Mouse (Mus musculus) forebrain, embryonic 15.5 days (tissue): ENCODE measurements at regions not wholly inside any gene's neighbourhood (a gene's known extent, or its start where the extent isn't known, plus 50 kb on each side); places are given as distances from the start of the nearest gene placed in this dataset.
A peak's percentile ranks its signal among the peaks of the same experiment; 100 is the strongest.

Experiments
- ATAC-seq: fragments of 200-750 bp; cut with Nextera tagmentation; replicated peaks from 2 replicates; pipeline ENCODE4 v1.8.0; 2017; ENCODE audit warnings: mild to moderate bottlenecking, moderate TSS enrichment, moderate library complexity
- H3K27ac ChIP-seq: fragments of 300-500 bp; sonication (generic); replicated peaks from 2 replicates; pipeline ENCODE4 v1.5.1; 2015; ENCODE audit warnings: mild to moderate bottlenecking, inconsistent platforms
- H3K27me3 ChIP-seq: fragments of 300-500 bp; sonication (generic); 2 replicates; pipeline ENCODE4 v1.6.1; 2015; ENCODE audit warnings: inconsistent platforms
- H3K36me3 ChIP-seq: fragments of 300-500 bp; sonication (generic); 2 replicates; pipeline ENCODE4 v1.6.1; 2015; ENCODE audit warnings: mild to moderate bottlenecking, inconsistent platforms
- H3K4me1 ChIP-seq: fragments of 300-500 bp; sonication (generic); 2 replicates; pipeline ENCODE4 v1.6.1; 2015; ENCODE audit warnings: inconsistent platforms
- H3K4me2 ChIP-seq: fragments of 300-500 bp; sonication (generic); replicated peaks from 2 replicates; pipeline ENCODE4 v1.6.1; 2015; ENCODE audit warnings: mild to moderate bottlenecking, inconsistent platforms
- H3K4me3 ChIP-seq: fragments of 300-500 bp; sonication (generic); 2 replicates; pipeline ENCODE4 v1.5.1; 2015; ENCODE audit warnings: mild to moderate bottlenecking, inconsistent platforms
- H3K9ac ChIP-seq: fragments of 300-500 bp; sonication (generic); replicated peaks from 2 replicates; pipeline ENCODE4 v1.6.1; 2015; ENCODE audit warnings: mild to moderate bottlenecking, inconsistent platforms
- H3K9me3 ChIP-seq: fragments of 300-500 bp; sonication (generic); 2 replicates; pipeline ENCODE4 v1.6.1; 2016; ENCODE audit warnings: inconsistent platforms
- WGBS: fragments of 180-500 bp; shearing (Covaris S2); methylation state at CpG from one replicate; pipeline ENCODE4 v1.1.7; 2015; ENCODE audit warnings: mixed read lengths; 5-methylcytosine and 5-hydroxymethylcytosine counted together

GRCm38 (mm10) chr13:44020851-44021250, 236.3 kb downstream of the Cd83 start:
- H3K27me3 ChIP-seq: 0 out of 2 replicates have a peak, but pooled peaks cover 5% of the 10 kb centered on the region
- H3K9me3 ChIP-seq: no peaks in the 10 kb centered on the region
- peaks cover 27% of the 10 kb centered on the region for H3K4me1 ChIP-seq
- H3K9ac ChIP-seq: no peak overlapping the region
- WGBS: 15% methylated on average over 7 of the region's 7 CpGs
- H3K4me2 ChIP-seq: no peak overlapping the region
- no peaks in the 10 kb centered on the region for H3K36me3 ChIP-seq
- no peak for ATAC-seq
- H3K4me3 ChIP-seq: no peak overlapping the region
- no peak overlapping the region for H3K27ac ChIP-seq

GRCm38 (mm10) chr13:44022106-44022505, 237.5 kb downstream of the Cd83 start:
- H3K27ac ChIP-seq: no peak overlapping the region
- 13% methylated on average over 10 of the region's 10 CpGs for WGBS

GRCm38 (mm10) chr13:44024612-44025011, 240.0 kb downstream of the Cd83 start:
- no peak overlapping the region for H3K27ac ChIP-seq
- WGBS: 59% methylated on average over 3 of the region's 3 CpGs
- H3K4me2 ChIP-seq: no peak overlapping the region
- no peaks in the 10 kb centered on the region for H3K36me3 ChIP-seq
- peaks cover 28% of the 10 kb centered on the region for H3K4me1 ChIP-seq
- 0 out of 2 replicates have a peak, but pooled peaks cover 5% of the 10 kb centered on the region for H3K27me3 ChIP-seq
- H3K4me3 ChIP-seq: no peak overlapping the region
- no peak for ATAC-seq
- H3K9me3 ChIP-seq: no peaks in the 10 kb centered on the region
- H3K9ac ChIP-seq: no peak overlapping the region

More at GRCm38 (mm10) chr13:44022106-44022505, 237.5 kb downstream of the Cd83 start:
- Histone ChIP-seq H3K4me1 (peaks cover 38% of the 10 kb centered on the region), H3K4me2 (no peak overlapping the region), H3K9me3 (no peaks in the 10 kb centered on the region), H3K36me3 (no peaks in the 10 kb centered on the region), H3K4me3 (no peak overlapping the region), H3K9ac (no peak overlapping the region), H3K27me3 (0 out of 2 replicates have a peak, but pooled peaks cover 5% of the 10 kb centered on the region)
- ATAC-seq: no peak

- Histone ChIP-seq H3K27me3 (no peaks in the 10 kb centered on the region), H3K4me1 (peaks cover 22% of the 10 kb centered on the region), H3K4me3 (peak overlapping the region; percentile 13; the same call in 1 of the 2 replicates), H3K4me2 (peak overlapping the region; percentile 37), H3K27ac (no peak overlapping the region), H3K9ac (no peak overlapping the region), H3K36me3 (no peaks in the 10 kb centered on the region), H3K9me3 (no peaks in the 10 kb centered on the region)
- 21% methylated on average over 26 of the region's 26 CpGs for WGBS
- ATAC-seq: peak; percentile 78
Observed at GRCm38 (mm10) chr13:44026321-44027255, 242.0 kb downstream of the Cd83 start.

GRCm38 (mm10) chr13:44028081-44028480, 243.5 kb downstream of the Cd83 start:
- no peak overlapping the region for H3K27ac ChIP-seq
- no peaks in the 10 kb centered on the region for H3K27me3 ChIP-seq
- 93% methylated on average over 6 of the region's 6 CpGs for WGBS
- no peak overlapping the region for H3K4me3 ChIP-seq
- H3K9me3 ChIP-seq: no peaks in the 10 kb centered on the region
- H3K4me2 ChIP-seq: no peak overlapping the region
- no peak for ATAC-seq
- peaks cover 14% of the 10 kb centered on the region for H3K4me1 ChIP-seq
- H3K9ac ChIP-seq: no peak overlapping the region
- no peaks in the 10 kb centered on the region for H3K36me3 ChIP-seq

GRCm38 (mm10) chr13:44030590-44030989, 246.0 kb downstream of the Cd83 start:
- Histone ChIP-seq H3K36me3 (no peaks in the 10 kb centered on the region), H3K27ac (no peak overlapping the region), H3K9ac (no peak overlapping the region), H3K4me2 (no peak overlapping the region), H3K4me3 (no peak overlapping the region), H3K9me3 (no peaks in the 10 kb centered on the region), H3K27me3 (no peaks in the 10 kb centered on the region), H3K4me1 (peaks cover 14% of the 10 kb centered on the region)
- WGBS: 79% methylated on average over 5 of the region's 5 CpGs
- ATAC-seq: no peak

- no peak for ATAC-seq
- H3K4me2 ChIP-seq: no peak overlapping the region
- H3K36me3 ChIP-seq: no peaks in the 10 kb centered on the region
- H3K4me1 ChIP-seq: peaks cover 4% of the 10 kb centered on the region; the same call in 1 of the 2 replicates
- H3K27me3 ChIP-seq: no peaks in the 10 kb centered on the region
- no peak overlapping the region for H3K9ac ChIP-seq
- WGBS: 86% methylated on average over 8 of the region's 8 CpGs
- no peaks in the 10 kb centered on the region for H3K9me3 ChIP-seq
- no peak overlapping the region for H3K27ac ChIP-seq
- H3K4me3 ChIP-seq: no peak overlapping the region
Observed at GRCm38 (mm10) chr13:44037774-44038294, 253.3 kb downstream of the Cd83 start.

GRCm38 (mm10) chr13:44038322-44038721, 253.7 kb downstream of the Cd83 start:
- WGBS: 44% methylated on average over 7 of the region's 7 CpGs
- H3K27me3 ChIP-seq: no peaks in the 10 kb centered on the region

GRCm38 (mm10) chr13:44040640-44041039, 256.1 kb downstream of the Cd83 start:
- Histone ChIP-seq H3K4me1 (peaks cover 27% of the 10 kb centered on the region), H3K4me2 (no peak overlapping the region), H3K36me3 (no peaks in the 10 kb centered on the region), H3K27ac (no peak overlapping the region), H3K9ac (no peak overlapping the region), H3K4me3 (no peak overlapping the region), H3K27me3 (no peaks in the 10 kb centered on the region), H3K9me3 (no peaks in the 10 kb centered on the region)
- ATAC-seq: no peak
- WGBS: 60% methylated on average over 6 of the region's 7 CpGs

More at GRCm38 (mm10) chr13:44038322-44038721, 253.7 kb downstream of the Cd83 start:
- H3K36me3 ChIP-seq: no peaks in the 10 kb centered on the region
- no peak overlapping the region for H3K4me3 ChIP-seq
- no peak overlapping the region for H3K27ac ChIP-seq
- ATAC-seq: no peak
- H3K4me2 ChIP-seq: no peak overlapping the region
- H3K9ac ChIP-seq: no peak overlapping the region
- peaks cover 9% of the 10 kb centered on the region for H3K4me1 ChIP-seq
- no peaks in the 10 kb centered on the region for H3K9me3 ChIP-seq

GRCm38 (mm10) chr13:44042730-44043493, 258.3 kb downstream of the Cd83 start:
- H3K9me3 ChIP-seq: no peaks in the 10 kb centered on the region
- no peaks in the 10 kb centered on the region for H3K36me3 ChIP-seq
- 28% methylated on average over 9 of the region's 9 CpGs for WGBS
- no peak overlapping the region for H3K4me2 ChIP-seq
- H3K27me3 ChIP-seq: no peaks in the 10 kb centered on the region
- H3K9ac ChIP-seq: no peak overlapping the region
- peak; percentile 76 for ATAC-seq
- peaks cover 27% of the 10 kb centered on the region for H3K4me1 ChIP-seq
- peak overlapping the region; percentile 81 for H3K27ac ChIP-seq
- H3K4me3 ChIP-seq: no peak overlapping the region

- WGBS: 1% methylated on average over 5 of the region's 5 CpGs
- peak overlapping the region; percentile 81 for H3K27ac ChIP-seq
- peaks cover 27% of the 10 kb centered on the region for H3K4me1 ChIP-seq
Observed at GRCm38 (mm10) chr13:44043494-44043885, 258.9 kb downstream of the Cd83 start.

More at GRCm38 (mm10) chr13:44043494-44043885, 258.9 kb downstream of the Cd83 start:
- Histone ChIP-seq H3K4me3 (no peak overlapping the region), H3K9me3 (no peaks in the 10 kb centered on the region), H3K36me3 (no peaks in the 10 kb centered on the region), H3K27me3 (no peaks in the 10 kb centered on the region), H3K4me2 (no peak overlapping the region), H3K9ac (no peak overlapping the region)
- ATAC-seq: peak; percentile 86
